Mouse (Mus musculus) T-helper 1 cell (primary cell): Measurements from ENCODE around the gene Stx5a.

ENCODE experiments used
- in situ Hi-C: fragments of 300-600 bp; cut with MboI, MseI; formaldehyde crosslinking; loops from one replicate; pipeline ENCODE4 v1.15.1; 2025; ENCODE audit warnings: high pct_unique_total_duplicates

Gene Stx5a

DNA sequence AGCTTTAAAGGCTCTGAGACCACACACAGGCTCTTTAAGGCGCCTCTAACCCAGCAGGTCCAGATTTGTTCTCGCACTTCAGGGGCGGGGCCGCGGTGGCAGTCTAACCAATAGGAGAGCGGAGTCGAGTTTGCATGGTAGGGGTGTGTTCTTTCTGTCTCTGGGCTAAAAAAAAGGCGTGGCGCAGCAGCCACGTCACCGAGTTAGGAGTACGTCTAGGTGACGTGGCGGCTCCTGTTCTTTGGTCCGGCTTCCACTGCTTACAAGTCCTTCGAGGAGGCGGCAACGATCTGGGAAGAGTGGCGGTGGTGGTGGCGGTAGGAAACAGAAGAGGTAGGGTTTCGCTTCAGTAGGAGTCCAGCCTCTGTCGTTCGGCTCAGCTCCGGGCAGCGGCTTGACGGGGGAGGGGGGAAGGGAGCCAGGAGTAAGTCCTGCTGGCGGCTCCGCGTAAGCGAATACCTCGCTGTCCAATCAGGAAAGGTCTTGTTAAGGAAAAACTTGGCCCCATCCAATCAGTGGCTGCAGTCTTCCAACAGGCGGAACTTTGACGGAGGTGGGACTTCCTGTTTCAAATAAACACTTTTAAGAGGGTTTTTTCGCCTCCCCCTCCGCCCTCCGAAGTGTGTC lies at the start of gene Stx5a:
TSS of gene Stx5a (plus strand) at position 171 of the 627 bp plus-strand sequence.
- in situ Hi-C loops = loop anchor here (25.0 kb wide), 1 partner anchor 1704 kb away; the partner anchor contains the start of gene Stip1

GRCm38 (mm10) chr19:8691871-8692539 lies 49.2 kb upstream of the Stx5a start:
- in situ Hi-C loops = no loop called here

DNA sequence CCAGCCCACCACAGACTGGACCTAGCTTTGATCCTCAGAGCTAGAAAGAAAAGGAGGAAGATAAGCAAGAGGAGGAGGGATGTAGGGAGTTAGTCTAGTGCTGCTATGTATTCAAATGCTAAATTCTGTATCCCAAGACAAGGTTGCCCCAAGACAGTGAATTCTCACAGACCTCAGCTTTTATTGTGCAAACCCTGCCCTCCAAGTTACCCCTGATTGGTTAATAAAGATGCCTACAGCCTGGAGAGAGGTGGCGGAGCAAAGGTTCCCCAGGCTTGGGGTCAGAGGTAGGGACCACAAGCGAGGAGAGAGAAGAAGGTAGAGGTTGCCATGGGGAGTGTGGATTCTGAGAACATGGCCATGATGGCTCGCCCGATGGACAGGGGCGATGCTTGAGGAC lies 48.5 kb upstream of the Stx5a start:
- in situ Hi-C loops = no loop called here

GRCm38 (mm10) chr19:8695330-8695729 lies 45.9 kb upstream of the Stx5a start:
- in situ Hi-C loops = no loop called here

DNA sequence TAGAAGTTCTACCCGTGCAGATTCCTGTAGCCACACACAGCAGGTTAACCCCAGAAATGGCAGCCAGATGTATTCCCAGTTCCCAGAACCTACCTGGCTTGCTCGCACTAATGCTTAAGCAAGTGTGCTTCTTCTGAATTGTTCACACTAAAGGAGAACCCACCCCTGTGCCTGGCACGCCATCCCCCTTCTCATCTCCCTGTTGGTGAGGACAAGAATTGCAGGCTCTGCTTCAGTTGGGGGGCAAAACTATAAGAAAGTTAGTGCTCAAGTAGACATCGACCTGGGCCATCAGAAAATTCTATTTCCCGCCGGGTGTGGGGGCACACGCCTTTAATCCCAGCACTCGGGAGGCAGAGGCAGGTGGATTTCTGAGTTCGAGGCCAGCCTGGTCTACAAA lies 41.6 kb upstream of the Stx5a start:
- in situ Hi-C loops = loop anchor here (25.0 kb wide), 1 partner anchor 1212 kb away; the partner anchor contains the start of genes Atl3 and Rtn3

- in situ Hi-C loops = loop anchor here (25.0 kb wide), 1 partner anchor 1215 kb away; the partner anchor contains the start of genes Atl3 and Rtn3
These were observed 38.8 kb upstream of the Stx5a start for GRCm38 (mm10) chr19:8702458-8702857.

- in situ Hi-C loops = loop anchor here (25.0 kb wide), 1 partner anchor 1216 kb away; the partner anchor contains the start of genes Atl3 and Rtn3
These were observed 37.6 kb upstream of the Stx5a start for GRCm38 (mm10) chr19:8703571-8703970.

GRCm38 (mm10) chr19:8705026-8705708 lies 36.0 kb upstream of the Stx5a start:
- in situ Hi-C loops = loop anchor here (25.0 kb wide), 1 partner anchor 1218 kb away; the partner anchor contains the start of genes Atl3 and Rtn3

DNA sequence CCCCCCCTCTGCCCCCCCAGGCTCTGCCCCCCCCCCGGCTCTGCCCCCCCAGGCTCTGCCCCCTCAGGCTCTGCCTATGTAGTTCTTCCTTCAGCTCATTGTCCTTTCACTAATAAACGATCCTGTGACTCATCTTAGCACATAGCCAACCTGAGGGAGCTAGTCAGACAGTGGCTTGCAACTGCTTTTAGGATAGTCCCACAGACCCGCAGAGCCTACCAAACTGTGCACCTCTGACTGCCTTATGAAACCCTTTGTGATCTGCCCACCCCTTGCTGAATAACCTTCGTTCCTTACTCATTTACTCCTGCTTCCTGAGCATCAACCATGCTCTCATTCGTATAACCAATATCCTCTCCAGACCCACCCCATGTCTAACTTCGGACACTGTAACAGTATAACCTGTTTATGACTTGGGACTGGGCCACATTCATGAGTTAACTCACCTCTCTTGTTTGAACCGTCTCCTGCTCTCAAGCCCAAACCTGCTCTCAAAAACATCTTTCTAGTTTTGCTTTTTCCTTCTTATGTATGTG lies 35.0 kb upstream of the Stx5a start:
- in situ Hi-C loops = loop anchor here (25.0 kb wide), 1 partner anchor 1219 kb away; the partner anchor contains the start of genes Atl3 and Rtn3

- in situ Hi-C loops = loop anchor here (25.0 kb wide), 1 partner anchor 1220 kb away; the partner anchor contains the start of genes Atl3 and Rtn3
These were observed 34.3 kb upstream of the Stx5a start for GRCm38 (mm10) chr19:8706930-8707329.

DNA sequence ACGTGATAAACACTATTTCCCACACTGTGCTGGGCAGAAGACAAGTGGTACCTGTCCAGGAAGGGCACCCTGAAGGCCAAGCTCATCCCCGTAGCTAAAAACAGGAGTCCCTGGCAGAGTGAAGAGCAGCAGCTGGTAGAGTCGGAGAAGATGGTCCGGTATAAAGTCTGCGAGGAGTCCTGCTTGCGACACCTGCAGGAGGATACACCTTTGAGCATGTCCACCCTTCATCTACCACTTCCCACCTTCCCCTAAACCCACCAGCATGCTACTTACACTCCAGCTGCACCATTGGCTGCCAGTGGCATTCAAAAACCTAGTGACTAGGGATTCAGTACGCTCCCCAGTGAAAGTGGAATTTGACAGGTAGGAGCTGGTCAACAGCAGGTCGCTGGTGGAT lies 32.3 kb upstream of the Stx5a start:
- in situ Hi-C loops = loop anchor here (25.0 kb wide), 1 partner anchor 1222 kb away; the partner anchor contains the start of genes Atl3 and Rtn3

DNA sequence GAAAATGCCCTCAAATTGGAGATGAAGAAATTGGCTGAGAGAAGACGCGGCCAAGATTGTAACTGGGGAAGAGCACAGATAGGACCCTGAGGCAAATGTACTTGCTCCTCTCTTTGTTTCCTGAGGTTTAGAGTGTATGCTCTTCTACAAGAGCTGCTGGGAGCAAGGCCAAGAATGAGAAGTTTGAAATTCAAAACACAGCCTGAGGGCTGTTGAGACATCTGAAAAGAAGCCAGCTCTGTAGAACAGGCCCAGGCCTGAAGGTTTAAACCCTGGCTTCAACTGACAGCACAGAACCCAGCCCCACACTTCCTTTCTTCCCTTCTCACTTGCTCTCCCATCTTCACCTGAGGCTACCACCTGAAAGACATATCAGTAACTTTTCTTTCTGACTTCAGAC lies 31.2 kb upstream of the Stx5a start:
- in situ Hi-C loops = loop anchor here (25.0 kb wide), 1 partner anchor 1223 kb away; the partner anchor contains the start of genes Atl3 and Rtn3

GRCm38 (mm10) chr19:8711506-8711905 lies 29.7 kb upstream of the Stx5a start:
- in situ Hi-C loops = loop anchor here (25.0 kb wide), 1 partner anchor 1224 kb away; the partner anchor contains the start of genes Atl3 and Rtn3

GRCm38 (mm10) chr19:8711949-8712869 lies 29.0 kb upstream of the Stx5a start:
- in situ Hi-C loops = loop anchor here (25.0 kb wide), 1 partner anchor 1225 kb away; the partner anchor contains the start of genes Atl3 and Rtn3

GRCm38 (mm10) chr19:8712870-8713305 lies 28.3 kb upstream of the Stx5a start:
- in situ Hi-C loops = loop anchor here (25.0 kb wide), 1 partner anchor 1226 kb away; the partner anchor contains the start of genes Atl3 and Rtn3

- in situ Hi-C loops = loop anchor here (25.0 kb wide), 1 partner anchor 1226 kb away; the partner anchor contains the start of genes Atl3 and Rtn3
These were observed 27.8 kb upstream of the Stx5a start for GRCm38 (mm10) chr19:8713306-8713996.

DNA sequence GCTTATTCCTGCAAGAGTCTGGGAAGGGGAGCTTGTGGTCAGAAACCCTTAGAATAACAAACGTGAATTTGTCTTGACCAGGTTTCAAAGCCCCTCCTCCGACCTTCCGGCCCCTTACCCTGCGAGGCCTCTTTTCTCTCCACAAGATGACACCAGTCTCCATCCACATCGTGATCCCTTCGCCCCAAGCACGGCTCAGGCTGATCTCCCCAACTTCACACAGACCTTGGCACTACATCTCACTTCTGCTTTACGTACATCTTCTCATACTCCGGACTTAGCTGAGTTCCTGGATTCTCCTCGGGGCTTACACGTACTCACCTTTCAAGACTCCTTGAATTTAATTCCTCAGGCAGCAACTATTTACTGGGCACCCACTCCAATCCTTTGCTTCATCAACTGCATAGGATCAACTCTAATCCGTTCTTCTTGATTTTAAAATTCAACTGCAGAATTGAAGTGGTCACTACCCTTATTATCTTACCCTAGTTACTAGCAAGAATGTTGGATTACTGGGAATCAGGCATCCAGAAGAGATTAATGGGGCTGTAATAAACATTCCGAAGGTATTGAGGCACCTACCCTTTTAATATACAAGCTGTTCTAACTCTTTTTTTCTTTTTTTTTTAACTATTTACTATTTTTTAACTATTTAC lies 27.1 kb upstream of the Stx5a start:
- in situ Hi-C loops = loop anchor here (25.0 kb wide), 1 partner anchor 1227 kb away; the partner anchor contains the start of genes Atl3 and Rtn3

GRCm38 (mm10) chr19:8714653-8715481 lies 26.3 kb upstream of the Stx5a start:
- in situ Hi-C loops = loop anchor here (25.0 kb wide), 1 partner anchor 1228 kb away; the partner anchor contains the start of genes Atl3 and Rtn3
